Mouse (Mus musculus) skeletal muscle tissue, adult 2 months (tissue): ENCODE data around the gene Galnt18.

Source experiments
- DNase-seq: peaks from one replicate; pipeline ENCODE4 v3.0.0-alpha.2; 2012; ENCODE audit warnings: low read depth, low spot score

Galnt18 gene

GRCm38 (mm10) chr7:111637866-111638448 lies 141.8 kb downstream of the Galnt18 start:
- DNase-seq = no peak

DNA sequence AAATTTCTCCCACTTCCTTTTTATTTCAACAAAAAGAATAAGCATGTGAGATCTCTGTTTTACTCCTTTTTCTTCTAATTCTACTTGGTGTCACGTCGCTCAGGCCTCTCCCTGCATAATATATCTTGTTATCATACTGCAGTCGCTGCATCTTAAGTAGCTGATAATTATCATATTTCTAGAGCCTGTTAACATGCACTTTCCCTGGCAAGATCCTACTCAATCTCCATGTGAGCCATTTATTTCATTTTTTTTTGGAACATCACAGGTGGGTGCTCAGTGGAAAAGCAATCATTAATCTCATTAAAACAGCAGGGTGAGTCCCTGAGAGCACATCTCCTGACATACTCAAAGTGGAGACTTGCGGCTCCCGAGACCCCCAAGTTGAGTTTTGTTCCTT lies 143.3 kb downstream of the Galnt18 start:
- no peak for DNase-seq

- DNase-seq = no peak
Measured at GRCm38 (mm10) chr7:111631265-111631664, 148.5 kb downstream of the Galnt18 start.

GRCm38 (mm10) chr7:111626232-111626631 lies 153.5 kb downstream of the Galnt18 start:
- no peak for DNase-seq

DNA sequence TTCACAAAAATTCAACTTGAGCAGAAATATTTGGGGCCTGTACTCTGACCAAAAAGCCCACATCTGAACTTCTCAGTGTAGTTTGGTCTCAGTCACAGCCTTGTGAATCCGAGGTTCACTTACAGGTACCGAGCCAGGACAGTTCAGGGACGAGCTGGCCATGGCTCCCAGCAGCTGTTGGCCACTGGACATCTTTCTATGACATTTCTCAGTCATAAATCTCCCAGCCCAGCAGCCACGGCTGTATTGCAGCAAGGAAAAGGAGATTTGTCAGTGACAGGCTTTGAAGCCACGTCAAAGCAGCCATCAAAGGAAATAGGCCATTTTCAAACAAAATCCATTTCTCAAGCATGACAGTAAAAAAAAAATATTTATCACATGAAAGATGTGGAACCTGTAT lies 154.0 kb downstream of the Galnt18 start:
- DNase-seq = no peak

GRCm38 (mm10) chr7:111616231-111616937 lies 163.4 kb downstream of the Galnt18 start:
- peak; percentile 7 for DNase-seq

- DNase-seq = no peak
Measured at GRCm38 (mm10) chr7:111614471-111614870, 165.3 kb downstream of the Galnt18 start.

GRCm38 (mm10) chr7:111607476-111607875 lies 172.3 kb downstream of the Galnt18 start:
- DNase-seq = no peak

DNA sequence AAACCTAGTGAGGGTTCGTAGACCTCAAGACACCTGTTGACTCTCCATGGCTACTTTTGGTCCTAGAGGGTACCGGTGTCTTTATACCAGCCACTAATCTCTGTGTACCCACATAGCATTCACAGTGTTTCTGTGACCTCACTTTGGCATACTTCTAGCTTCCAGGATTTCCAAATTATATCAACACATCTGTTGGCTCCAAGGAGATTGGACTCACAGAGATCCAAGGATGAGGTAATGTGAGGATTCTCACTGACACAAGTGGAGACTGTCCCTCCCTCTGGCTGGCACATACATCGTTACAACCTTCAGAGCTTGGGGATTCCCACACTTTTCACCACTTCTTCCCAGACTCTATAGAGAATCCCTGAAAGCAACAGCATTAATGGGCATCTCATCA lies 173.7 kb downstream of the Galnt18 start:
- no peak for DNase-seq

- DNase-seq = no peak
Measured at GRCm38 (mm10) chr7:111605663-111606062, 174.1 kb downstream of the Galnt18 start.

- no peak for DNase-seq
Measured at GRCm38 (mm10) chr7:111604578-111605208, 175.1 kb downstream of the Galnt18 start.

DNA sequence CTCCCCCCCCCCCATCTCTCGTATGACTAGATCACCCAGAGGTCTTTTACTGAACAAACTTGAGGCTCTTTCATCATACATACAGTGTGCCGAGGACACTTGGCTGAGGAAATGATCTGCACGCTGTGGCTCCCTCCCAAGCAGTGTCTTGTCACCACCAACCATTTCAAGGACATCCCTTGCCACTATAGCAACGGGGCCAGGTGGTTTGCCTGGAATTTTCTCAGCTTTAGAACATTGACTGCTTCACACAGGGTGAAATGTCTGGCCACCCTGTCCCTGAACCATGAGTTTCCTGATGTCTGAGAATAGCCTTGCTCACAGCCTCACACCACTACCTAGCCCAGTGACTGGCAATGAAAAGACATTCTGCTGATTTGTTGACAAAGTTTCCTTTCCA lies 176.6 kb downstream of the Galnt18 start:
- DNase-seq = no peak

DNA sequence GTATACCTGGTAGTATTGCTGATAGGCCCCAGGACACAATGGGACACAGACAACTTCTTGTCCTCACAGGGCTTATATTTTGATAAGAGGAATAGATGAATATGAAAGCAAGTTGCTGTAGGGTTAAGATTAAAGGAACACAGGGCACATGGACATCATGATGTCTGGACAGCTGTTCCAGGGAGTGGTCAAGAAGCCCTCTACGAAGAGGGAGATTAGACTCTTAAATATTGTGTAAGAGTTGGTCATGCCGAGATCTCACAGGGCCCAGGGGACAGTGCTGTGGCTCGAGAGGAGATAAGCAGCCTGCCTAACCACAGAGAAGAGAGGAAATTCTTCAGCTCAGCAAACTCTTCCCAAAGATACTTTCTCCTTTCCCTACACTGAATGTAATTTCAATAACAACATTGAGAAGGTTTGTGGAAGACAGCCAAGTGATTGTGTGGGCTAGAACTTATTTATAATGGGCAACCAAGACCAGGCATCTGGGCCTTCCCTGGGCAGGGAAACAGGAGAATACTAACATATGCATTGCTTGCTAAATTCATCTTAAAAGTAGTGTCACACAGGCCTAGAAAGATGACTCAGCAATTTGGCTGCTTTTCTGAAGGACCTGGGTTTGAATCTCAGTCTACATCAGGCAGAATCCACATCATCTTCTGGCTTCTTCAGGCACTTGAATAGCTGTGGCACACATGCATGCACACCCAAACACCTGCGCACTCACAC lies 178.3 kb downstream of the Galnt18 start:
- DNase-seq = peak; percentile 18

GRCm38 (mm10) chr7:111600756-111601155 lies 179.0 kb downstream of the Galnt18 start:
- no peak for DNase-seq

DNA sequence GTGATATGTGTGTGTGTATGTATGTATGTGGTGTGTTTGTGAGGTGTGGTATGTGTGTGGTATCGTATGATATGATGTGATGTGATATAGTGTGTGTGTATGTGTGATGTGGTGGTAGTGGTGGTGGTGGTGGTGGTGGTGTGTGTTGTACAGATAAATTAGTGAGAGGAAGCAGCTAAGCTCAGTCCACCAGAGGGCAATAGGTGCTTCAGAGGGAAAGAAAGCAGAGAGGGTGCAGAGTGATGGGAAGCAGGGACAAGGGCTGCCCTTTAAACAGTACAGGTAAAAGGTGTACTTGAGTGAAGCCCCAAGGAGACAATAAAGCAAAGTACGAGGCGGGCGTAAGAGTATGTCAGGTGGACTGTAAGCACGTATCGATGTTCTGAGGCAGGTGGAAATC lies 186.1 kb downstream of the Galnt18 start:
- DNase-seq = no peak

GRCm38 (mm10) chr7:111589506-111590125 lies 190.2 kb downstream of the Galnt18 start:
- no peak for DNase-seq

DNA sequence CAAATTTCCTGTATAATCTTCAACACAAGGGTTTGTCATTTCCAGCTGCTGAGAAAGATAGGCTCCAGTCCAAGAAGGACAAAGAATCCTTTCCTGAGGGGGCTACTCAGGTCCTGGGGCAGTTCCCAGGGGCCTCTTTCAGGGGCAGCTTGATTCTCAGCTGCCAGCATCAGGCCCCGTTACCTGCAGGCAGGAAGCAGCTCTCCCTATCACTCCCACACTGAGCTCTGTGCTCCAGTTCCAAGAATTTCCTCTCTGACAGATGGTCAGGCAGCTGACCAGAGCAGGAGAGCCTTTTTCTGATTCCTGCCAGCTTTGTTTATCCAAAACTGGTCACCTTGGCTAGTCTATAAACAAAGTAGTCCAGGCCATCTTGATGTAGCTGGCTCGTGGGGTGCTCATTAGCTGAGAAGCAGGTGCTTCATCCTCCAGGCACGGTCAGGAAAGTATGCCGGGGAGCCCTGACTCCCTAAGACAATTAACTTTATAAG lies 191.4 kb downstream of the Galnt18 start:
- DNase-seq = peak; percentile 13

- no peak for DNase-seq
Measured at GRCm38 (mm10) chr7:111580547-111580946, 199.2 kb downstream of the Galnt18 start.

- DNase-seq = no peak
Measured at GRCm38 (mm10) chr7:111575096-111575495, 204.7 kb downstream of the Galnt18 start.

DNA sequence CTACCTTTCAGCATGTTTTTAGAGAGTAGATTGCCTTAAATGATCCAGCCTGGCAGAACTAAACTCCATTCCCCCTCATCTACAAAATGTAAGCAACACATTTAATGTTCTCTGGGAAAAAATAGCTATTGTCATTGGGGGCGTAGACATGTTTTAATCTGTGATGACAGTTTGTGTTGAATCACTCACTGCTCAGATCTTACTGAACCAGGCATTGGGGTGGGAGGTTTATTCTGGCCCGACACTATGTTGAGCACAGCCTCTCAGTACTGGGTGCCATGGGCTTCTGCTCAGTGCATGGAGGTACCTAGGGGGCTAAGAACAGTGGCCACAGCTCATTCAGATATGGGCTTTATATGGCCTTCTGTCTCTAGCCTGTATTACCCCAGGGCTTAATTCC lies 207.4 kb downstream of the Galnt18 start:
- no peak for DNase-seq

DNA sequence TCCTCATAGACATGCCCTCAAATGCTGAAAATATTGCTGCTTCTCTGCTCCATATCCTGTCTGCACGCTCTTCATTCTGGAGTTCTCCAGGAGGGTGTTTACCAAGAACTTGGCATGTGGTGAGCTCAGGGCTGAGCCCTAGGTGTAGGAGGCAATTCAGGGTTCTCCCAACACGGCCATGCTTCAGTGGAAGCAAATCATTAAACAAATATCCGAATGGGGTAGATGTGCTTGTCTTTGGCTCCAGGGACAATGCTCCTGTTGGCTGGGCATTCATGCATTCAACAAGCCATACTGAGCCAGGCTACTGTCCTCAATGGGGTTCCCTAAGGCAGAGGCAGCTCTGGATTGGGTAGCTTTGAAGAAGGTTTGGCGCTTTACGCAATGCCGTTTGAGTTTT lies 212.9 kb downstream of the Galnt18 start:
- DNase-seq = no peak
